Mouse (Mus musculus) spleen, adult 10 weeks (tissue): ENCODE data around the gene AW011738. TPM values are rescaled to one million over a fixed set of nuclear protein-coding genes. Genes with fewer than 3 reads are reported as not detected.

Experiments used
- polyA plus RNA-seq: library from polyadenylated mRNA; stranded (reverse); fragments of 350-450 nt; fragmentation: Illumina TruSeq; extraction: RNeasy Lipid Tissue Mini Kit (QIAGEN cat#74804); gene quantifications from one replicate; pipeline ENCODE4 v1.2.3, GENCODE M21; 2015; ENCODE audit warnings: low replicate concordance; ENCODE audit not compliant: insufficient read depth

AW011738 gene
- 15.6 TPM for polyA plus RNA-seq

GRCm38 (mm10) chr4:156203001-156203412, at the start of gene AW011738:
TSS of gene AW011738 (plus strand) at chr4:156203304.

GRCm38 (mm10) chr4:156197131-156197828, 5.8 kb upstream of the AW011738 start, which contains the start of gene Agrn:
TSS of gene Agrn (minus strand) at chr4:156197488.

DNA sequence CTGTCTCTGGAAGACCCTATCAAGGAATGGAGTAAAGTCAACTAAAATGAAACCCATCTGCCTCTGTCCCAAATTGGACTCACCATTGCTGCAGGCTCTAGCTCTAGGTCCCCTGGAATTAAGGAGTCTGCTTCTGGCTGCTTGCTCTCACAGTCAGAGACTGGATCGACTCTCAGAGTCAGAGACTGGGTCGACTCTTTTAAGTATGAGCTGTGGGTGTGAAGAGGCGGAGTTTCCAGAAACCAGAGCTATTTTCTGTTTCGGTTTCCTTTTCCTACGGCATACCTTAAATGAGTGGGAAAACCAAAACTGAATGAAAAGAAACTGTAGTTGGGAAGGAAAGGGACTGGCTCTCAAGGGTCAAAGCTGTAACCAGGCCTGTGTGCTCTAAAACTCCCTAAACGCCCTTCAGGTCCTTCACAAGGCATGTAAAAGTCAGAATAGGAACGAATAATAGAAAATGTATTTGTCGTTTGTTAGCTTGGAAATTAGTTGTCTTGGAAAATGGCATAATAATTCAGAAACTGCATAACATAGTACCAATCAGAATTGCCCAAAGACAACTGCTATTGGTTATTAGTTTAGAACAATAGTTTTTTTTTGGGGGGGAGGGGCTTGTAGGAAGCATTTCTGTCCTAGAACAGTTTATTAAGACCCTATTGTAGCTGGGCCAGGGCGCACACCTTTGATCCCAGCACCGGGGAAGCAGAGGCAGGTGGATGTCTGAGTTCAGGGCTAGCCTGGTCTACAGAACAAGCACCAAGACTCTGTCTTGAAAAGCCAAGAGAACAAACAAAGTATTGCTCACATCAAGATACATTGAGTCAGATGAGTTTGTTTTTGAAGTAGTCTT, 2.3 kb upstream of the AW011738 start, which contains the start of gene Isg15:
Gene Isg15 (minus strand): TSS at position 196 of the 853 bp plus-strand sequence.

DNA sequence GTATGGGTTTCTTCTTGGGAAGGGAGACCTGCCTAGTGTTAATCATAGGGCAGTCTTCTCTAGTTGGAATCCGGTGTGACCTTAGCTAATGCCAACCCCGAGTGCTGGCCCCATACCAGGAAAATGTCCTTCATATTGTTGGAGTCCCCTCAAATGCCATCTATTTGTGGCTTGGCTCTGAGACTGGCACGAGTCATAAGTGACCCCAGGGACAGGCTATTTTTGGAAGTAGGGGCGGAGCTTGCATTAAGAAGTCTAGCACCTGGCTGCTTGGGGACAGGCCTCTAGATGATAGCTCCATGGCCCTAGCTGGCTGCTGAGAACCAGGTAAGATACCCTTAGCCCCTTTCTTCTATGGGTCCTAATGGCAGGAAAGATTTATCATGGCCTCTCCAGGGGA, 12.5 kb downstream of the AW011738 start, which contains the start of gene Perm1:
Gene Perm1 (plus strand): TSS at position 220 of the 400 bp plus-strand sequence.

DNA sequence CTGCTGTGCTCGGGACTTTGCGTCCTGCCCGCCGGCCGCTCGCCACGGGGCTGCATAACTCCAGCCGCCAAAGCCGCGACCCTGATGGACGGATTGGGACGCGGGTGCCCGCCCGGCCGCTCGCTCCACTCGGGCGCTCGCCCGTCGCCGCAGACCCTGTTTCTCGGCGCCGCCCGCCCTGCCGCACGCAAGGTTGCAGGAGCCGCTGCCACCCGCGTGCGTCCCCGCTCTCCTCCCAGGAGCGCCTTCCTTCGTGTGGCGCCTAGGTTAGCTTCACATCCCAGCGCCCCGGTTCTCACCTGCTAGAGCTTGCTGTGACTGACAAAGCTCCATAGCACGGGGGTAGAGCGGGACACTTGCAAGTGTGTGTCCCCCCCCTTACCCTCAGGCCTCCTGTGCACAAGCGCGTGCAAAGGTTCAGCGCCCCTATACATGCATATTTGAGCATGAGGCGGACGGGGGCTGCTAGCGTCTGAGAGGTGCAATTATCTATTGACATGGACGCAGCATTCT, 31.7 kb downstream of the AW011738 start, which contains the start of gene Plekhn1:
Gene Plekhn1 (minus strand): TSS at position 157 of the 513 bp plus-strand sequence.

DNA sequence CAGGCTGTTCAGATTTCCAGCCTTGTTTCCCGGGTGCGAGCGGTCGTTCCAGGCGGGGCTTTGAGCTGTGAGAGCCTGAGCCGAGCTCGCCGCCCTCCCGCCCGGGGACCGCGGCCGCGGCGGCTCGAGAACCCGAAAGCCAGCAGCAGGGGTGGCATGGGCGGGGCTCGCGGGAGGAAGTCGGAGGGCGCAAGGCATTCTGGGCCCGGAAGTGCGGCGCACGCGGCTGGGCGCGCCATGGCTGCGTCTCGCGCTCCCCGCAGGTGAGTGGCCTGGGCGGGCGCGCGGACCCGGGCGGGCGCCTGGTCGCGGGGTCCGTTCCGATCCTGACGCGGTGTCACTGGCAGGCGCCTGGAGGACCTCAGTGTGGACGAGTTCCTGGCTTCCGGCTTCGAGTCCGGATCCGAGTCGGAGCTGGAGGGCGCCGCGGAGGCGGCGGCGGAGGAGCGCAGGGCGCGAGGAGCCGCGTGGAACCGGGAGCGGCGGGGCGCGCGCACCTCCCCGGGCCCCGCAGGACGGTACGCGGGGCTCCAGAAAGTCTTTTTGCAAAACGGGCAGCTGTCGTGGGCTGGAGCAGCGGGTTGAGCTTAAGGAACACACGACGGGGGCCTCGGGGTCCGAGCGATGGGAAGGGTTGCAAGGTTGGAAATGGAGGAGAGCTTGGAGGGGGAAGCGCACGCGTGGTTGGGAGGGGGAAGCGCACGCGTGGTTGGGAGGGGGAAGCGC, 32.9 kb downstream of the AW011738 start, which contains the start of gene Noc2l:
Gene Noc2l (plus strand): TSS at position 203 of the 726 bp plus-strand sequence.

Other genes with a start within 250 kb of the AW011738 start
- 14.8 TPM for gene C1qtnf12, start 241.0 kb upstream of the AW011738 start, polyA plus RNA-seq
- gene B3galt6, start 210.7 kb upstream of the AW011738 start, polyA plus RNA-seq = 4.0 TPM
- gene Sdf4, start 210.4 kb upstream of the AW011738 start, polyA plus RNA-seq = 176 TPM
- gene Tnfrsf4, start 189.5 kb upstream of the AW011738 start, polyA plus RNA-seq = 11.0 TPM
- 10.7 TPM for gene Tnfrsf18, start 177.1 kb upstream of the AW011738 start, polyA plus RNA-seq
- gene Ttll10, start 143.9 kb upstream of the AW011738 start, polyA plus RNA-seq = not detected
- gene 9430015G10Rik, start 93.3 kb upstream of the AW011738 start, polyA plus RNA-seq = 42.0 TPM
- 0.10 TPM for gene Rnf223, start 72.8 kb upstream of the AW011738 start, polyA plus RNA-seq
- 14.3 TPM for gene Agrn, start 5.8 kb upstream of the AW011738 start, polyA plus RNA-seq
- gene Isg15, start 2.5 kb upstream of the AW011738 start, polyA plus RNA-seq = 27.0 TPM
- 1.3 TPM for gene Perm1, start 12.6 kb downstream of the AW011738 start, polyA plus RNA-seq
- gene Plekhn1, start 31.6 kb downstream of the AW011738 start, polyA plus RNA-seq = 23.9 TPM
- gene Noc2l, start 32.7 kb downstream of the AW011738 start, polyA plus RNA-seq = 63.6 TPM
- gene Samd11, start 52.4 kb downstream of the AW011738 start, polyA plus RNA-seq = 2.3 TPM
- not detected for gene Vmn2r-ps159, start 127.8 kb downstream of the AW011738 start, polyA plus RNA-seq